8 mouse cellular contexts compared by ENCODE assay signal in genomic region chr2:90583628-90584131, GRCm38 (mm10). TPM values are rescaled to one million over a fixed set of nuclear protein-coding genes. Genes with fewer than 3 reads are reported as not detected.
A peak's percentile ranks its signal among the peaks of the same experiment; 100 is the strongest.
DNase-seq lines count a peak whose midpoint lies in the region; ATAC-seq and TF ChIP-seq lines count a peak whose summit lies in the region.

No protein-coding gene starts in this region.

- H3K9ac ChIP-seq in liver, postnatal 0 days (replicated peaks), result 0 out of 2 replicates have a peak overlapping the region, but pooled peaks have one; percentile 9
- no peak overlapping the region for H3K9ac ChIP-seq in liver, embryonic 11.5 days (ENCODE audit: low read depth, low read length)
- H3K9ac ChIP-seq in stomach, embryonic 15.5 days, result no peak overlapping the region
- H3K9ac ChIP-seq in forebrain, embryonic 16.5 days (replicated peaks; ENCODE audit: low read depth, low read length), result no peak overlapping the region

- no peaks in the 10 kb centered on the region for H3K27me3 ChIP-seq in liver, postnatal 0 days (ENCODE audit: insufficient read depth, low read length)
- no peaks in the 10 kb centered on the region for H3K27me3 ChIP-seq in liver, embryonic 11.5 days (replicated peaks; ENCODE audit: control insufficient read depth, insufficient read depth, low read length)
- no peaks in the 10 kb centered on the region for H3K27me3 ChIP-seq in stomach, embryonic 15.5 days (replicated peaks)
- no peaks in the 10 kb centered on the region for H3K27me3 ChIP-seq in forebrain, embryonic 16.5 days (replicated peaks; ENCODE audit: control insufficient read depth, insufficient read depth, low read length)

- peak overlapping the region; percentile 66 for H3K27ac ChIP-seq in liver, postnatal 0 days (ENCODE audit: low read depth)
- H3K27ac ChIP-seq in liver, embryonic 11.5 days (ENCODE audit: low read depth, low read length), result no peak overlapping the region
- H3K27ac ChIP-seq in stomach, embryonic 15.5 days, result peak overlapping the region; percentile 69; the same call in 1 of the 2 replicates
- H3K27ac ChIP-seq in forebrain, embryonic 16.5 days (ENCODE audit: low read length), result no peak overlapping the region

- peaks cover 19% of the 10 kb centered on the region for H3K4me1 ChIP-seq in liver, postnatal 0 days (ENCODE audit: insufficient read depth)
- H3K4me1 ChIP-seq in liver, embryonic 11.5 days (replicated peaks; ENCODE audit: control insufficient read depth, insufficient read depth, low read length), result peaks cover 7% of the 10 kb centered on the region
- H3K4me1 ChIP-seq in stomach, embryonic 15.5 days, result peaks cover 17% of the 10 kb centered on the region
- peaks cover 5% of the 10 kb centered on the region; the same call in 1 of the 2 replicates for H3K4me1 ChIP-seq in forebrain, embryonic 16.5 days (replicated peaks; ENCODE audit: control insufficient read depth, insufficient read depth, low read length)

- no peaks in the 10 kb centered on the region for H3K9me3 ChIP-seq in liver, postnatal 0 days (ENCODE audit: low read length)
- H3K9me3 ChIP-seq in liver, embryonic 11.5 days (ENCODE audit: control insufficient read depth, low read length), result no peaks in the 10 kb centered on the region
- no peaks in the 10 kb centered on the region for H3K9me3 ChIP-seq in stomach, embryonic 15.5 days
- H3K9me3 ChIP-seq in forebrain, embryonic 16.5 days (ENCODE audit: control insufficient read depth, low read length), result no peaks in the 10 kb centered on the region

- WGBS in liver, postnatal 0 days (ENCODE audit: insufficient replicate concordance), result 30% methylated on average over 5 of the region's 5 CpGs
- WGBS in liver, embryonic 11.5 days, result 46% methylated on average over 5 of the region's 5 CpGs
- 34% methylated on average over 5 of the region's 5 CpGs for WGBS in stomach, embryonic 15.5 days
- 21% methylated on average over 5 of the region's 5 CpGs for WGBS in forebrain, embryonic 16.5 days

- peak; percentile 66 to 67 for DNase-seq in adrenal gland, adult (ENCODE audit: inconsistent age in 2 of 2, low spot score in 1 of 2)
- no peak for DNase-seq in adrenal gland, adult 18-20 months (ENCODE audit: low spot score in 2 of 2)
- DNase-seq in liver, postnatal 0 days, result peak; percentile 26
- no peak for DNase-seq in liver, embryonic 11.5 days (ENCODE audit: low spot score)
- peak; percentile 61 to 79 for DNase-seq in lung, adult 18-20 months
- DNase-seq in frontal cortex, postnatal 10 days (ENCODE audit: low spot score in 2 of 2), result no peak

- ATAC-seq in liver, postnatal 0 days, result peak; percentile 10; the same call in 1 of the 2 replicates
- ATAC-seq in liver, embryonic 11.5 days (replicated peaks; ENCODE audit: low FRiP score), result no peak
- peak; percentile 20; the same call in 1 of the 2 replicates for ATAC-seq in stomach, embryonic 15.5 days (ENCODE audit: insufficient read depth, low FRiP score, low read depth)
- ATAC-seq in forebrain, embryonic 16.5 days, result no peak

- H3K4me3 ChIP-seq in liver, postnatal 0 days (ENCODE audit: low read depth, low read length), result no peak overlapping the region
- H3K4me3 ChIP-seq in liver, embryonic 11.5 days (ENCODE audit: low read depth, low read length), result no peak overlapping the region
- no peak overlapping the region for H3K4me3 ChIP-seq in stomach, embryonic 15.5 days (replicated peaks)
- no peak overlapping the region for H3K4me3 ChIP-seq in forebrain, embryonic 16.5 days (replicated peaks; ENCODE audit: low read length)

- no peaks in the 10 kb centered on the region for H3K36me3 ChIP-seq in liver, postnatal 0 days (replicated peaks; ENCODE audit: insufficient read depth, low read length)
- H3K36me3 ChIP-seq in liver, embryonic 11.5 days (ENCODE audit: control insufficient read depth, insufficient read depth, low read length), result no peaks in the 10 kb centered on the region
- no peaks in the 10 kb centered on the region for H3K36me3 ChIP-seq in stomach, embryonic 15.5 days
- no peaks in the 10 kb centered on the region for H3K36me3 ChIP-seq in forebrain, embryonic 16.5 days (ENCODE audit: control insufficient read depth, insufficient read depth)

- H3K4me2 ChIP-seq in liver, postnatal 0 days (ENCODE audit: low read depth, low read length), result peak overlapping the region; percentile 22; the same call in 1 of the 2 replicates
- no peak overlapping the region for H3K4me2 ChIP-seq in liver, embryonic 11.5 days
- no peak overlapping the region for H3K4me2 ChIP-seq in stomach, embryonic 15.5 days
- no peak overlapping the region for H3K4me2 ChIP-seq in forebrain, embryonic 16.5 days (ENCODE audit: low read length)

- peak; percentile 25; the same call in 1 of the 2 replicates for TF ChIP-seq CTCF in liver, postnatal 0 days (IDR thresholded peaks at IDR 0.05; ENCODE audit: low read depth)

- no peak for TF ChIP-seq EP300 in liver, postnatal 0 days (IDR thresholded peaks at IDR 0.05; ENCODE audit: low read depth)

RNA-seq across cellular contexts. Expression of gene Ptprj, which starts 3.2 kb away (rescaled TPM):
- total RNA-seq in adrenal gland, adult 18-20 months (2021), result 10 to 100 TPM; 15.0 to 18.1 TPM
- polyA plus RNA-seq in liver, postnatal 0 days (2015; fragmentation: Nextera tagmentation; extraction: Ambion mirVana), result 2.7 and 2.8 TPM in 2 replicates
- polyA plus RNA-seq in liver, embryonic 11.5 days (2014; fragmentation: Nextera tagmentation; extraction: Ambion mirVana), result 5.1 TPM in 2 replicates
- polyA plus RNA-seq in stomach, embryonic 15.5 days (2015; fragmentation: Nextera tagmentation; extraction: Ambion mirVana), result 4.9 and 5.4 TPM in 2 replicates
- polyA plus RNA-seq in forebrain, embryonic 16.5 days (2015; fragmentation: Nextera tagmentation; extraction: Ambion mirVana), result 3.9 and 4.6 TPM in 2 replicates

Comparison
In these comparisons a context has a peak if more than half of its experiments do, and no peak if none do; other contexts are left out.
1. DNase-seq: peak in adrenal gland, adult (2 of 2), liver, postnatal 0 days (single experiment) and lung, adult 18-20 months (2 of 2); none in adrenal gland, adult 18-20 months (0 of 2), liver, embryonic 11.5 days (single experiment) and frontal cortex, postnatal 10 days (0 of 2).
2. ATAC-seq: peak in liver, postnatal 0 days (single experiment) and stomach, embryonic 15.5 days (single experiment); none in liver, embryonic 11.5 days (single experiment) and forebrain, embryonic 16.5 days (single experiment).
3. H3K27ac ChIP-seq: peak in liver, postnatal 0 days (single experiment) and stomach, embryonic 15.5 days (single experiment); none in liver, embryonic 11.5 days (single experiment) and forebrain, embryonic 16.5 days (single experiment).